Mouse (Mus musculus) natural killer cell, adult 2 months (primary cell): Measurements from ENCODE around the gene Mpp6.
A peak's percentile ranks its signal among the peaks of the same experiment; 100 is the strongest.

Experiments used
- DNase-seq, 2 experiments: peaks; one replicate each; pipeline ENCODE4 v3.0.0; 2022; ENCODE audit warnings: low spot score in 2 of 2

Gene Mpp6

GRCm38 (mm10) chr6:50109757-50110378 is at the start of gene Mpp6:
Gene Mpp6, plus strand, starts transcription at chr6:50110241.
- peak; percentile 62 to 78 for DNase-seq

- DNase-seq: no peak
Observed at GRCm38 (mm10) chr6:50066172-50066571, 43.9 kb upstream of the Mpp6 start.

GRCm38 (mm10) chr6:50068490-50068889 is 41.6 kb upstream of the Mpp6 start:
- DNase-seq: no peak

- DNase-seq: no peak
Observed at GRCm38 (mm10) chr6:50075248-50075647, 34.8 kb upstream of the Mpp6 start.

GRCm38 (mm10) chr6:50076473-50076872 is 33.6 kb upstream of the Mpp6 start:
- no peak for DNase-seq

- DNase-seq: no peak
Observed at GRCm38 (mm10) chr6:50080431-50080830, 29.6 kb upstream of the Mpp6 start.

- DNase-seq: no peak
Observed at GRCm38 (mm10) chr6:50085206-50085605, 24.8 kb upstream of the Mpp6 start.

- no peak for DNase-seq
Observed at GRCm38 (mm10) chr6:50089333-50089732, 20.7 kb upstream of the Mpp6 start.

- no peak for DNase-seq
Observed at GRCm38 (mm10) chr6:50090221-50090620, 19.8 kb upstream of the Mpp6 start.

- no peak for DNase-seq
Observed at GRCm38 (mm10) chr6:50091462-50092154, 18.4 kb upstream of the Mpp6 start.

- DNase-seq: no peak
Observed at GRCm38 (mm10) chr6:50109201-50109756, 762 bp upstream of the Mpp6 start.

GRCm38 (mm10) chr6:50110379-50110941 is 419 bp downstream of the Mpp6 start:
- DNase-seq: peak in 1 of 2 experiments; percentile 16

GRCm38 (mm10) chr6:50111111-50111655 is 1.1 kb downstream of the Mpp6 start:
- DNase-seq: no peak

GRCm38 (mm10) chr6:50112775-50113174 is 2.7 kb downstream of the Mpp6 start:
- peak; percentile 68 to 79 for DNase-seq

GRCm38 (mm10) chr6:50114280-50114679 is 4.2 kb downstream of the Mpp6 start:
- peak in 1 of 2 experiments; percentile 16 for DNase-seq

GRCm38 (mm10) chr6:50120931-50121330 is 10.9 kb downstream of the Mpp6 start:
- DNase-seq: no peak

GRCm38 (mm10) chr6:50122835-50123234 is 12.8 kb downstream of the Mpp6 start:
- DNase-seq: no peak

- DNase-seq: no peak
Observed at GRCm38 (mm10) chr6:50124197-50124596, 14.2 kb downstream of the Mpp6 start.

- DNase-seq: no peak
Observed at GRCm38 (mm10) chr6:50126331-50126730, 16.3 kb downstream of the Mpp6 start.

- DNase-seq: no peak
Observed at GRCm38 (mm10) chr6:50127536-50127935, 17.5 kb downstream of the Mpp6 start.

- DNase-seq: no peak
Observed at GRCm38 (mm10) chr6:50137651-50138050, 27.6 kb downstream of the Mpp6 start.

GRCm38 (mm10) chr6:50139526-50139925 is 29.5 kb downstream of the Mpp6 start:
- no peak for DNase-seq
